Mouse (Mus musculus): Measurements from ENCODE around the gene Sec1.

The Sec1 gene

GRCm38 (mm10) chr7:45704046-45704559, 9.9 kb upstream of the Sec1 start:
- peak; percentile 82 for DNase-seq

GRCm38 (mm10) chr7:45703521-45704033, 9.4 kb upstream of the Sec1 start:
- DNase-seq = peak; percentile 70

GRCm38 (mm10) chr7:45702809-45703520, 8.8 kb upstream of the Sec1 start:
- DNase-seq = peak; percentile 52

- no peak for DNase-seq
Observed at GRCm38 (mm10) chr7:45702316-45702715, 8.1 kb upstream of the Sec1 start.

- DNase-seq = no peak
Observed at GRCm38 (mm10) chr7:45701607-45702006, 7.4 kb upstream of the Sec1 start.

- DNase-seq = peak; percentile 55
Observed at GRCm38 (mm10) chr7:45701072-45701471, 6.9 kb upstream of the Sec1 start.

- peak; percentile 76 for DNase-seq
Observed at GRCm38 (mm10) chr7:45700301-45701015, 6.3 kb upstream of the Sec1 start.

GRCm38 (mm10) chr7:45699523-45700141, 5.4 kb upstream of the Sec1 start, which contains the start of gene Car11:
Car11 (plus strand) TSS chr7:45699843.
- DNase-seq = peak; percentile 59

- DNase-seq = no peak
Observed at GRCm38 (mm10) chr7:45697894-45698293, 3.7 kb upstream of the Sec1 start.

- DNase-seq = no peak
Observed at GRCm38 (mm10) chr7:45695098-45695497, 896 bp upstream of the Sec1 start.

GRCm38 (mm10) chr7:45692364-45692763, 1.8 kb downstream of the Sec1 start:
- no peak for DNase-seq

GRCm38 (mm10) chr7:45689800-45690199, 4.4 kb downstream of the Sec1 start:
- no peak for DNase-seq

GRCm38 (mm10) chr7:45689099-45689498, 5.1 kb downstream of the Sec1 start:
- DNase-seq = no peak

GRCm38 (mm10) chr7:45686841-45687240, 7.4 kb downstream of the Sec1 start:
- no peak for DNase-seq

- no peak for DNase-seq
Observed at GRCm38 (mm10) chr7:45685811-45686210, 8.4 kb downstream of the Sec1 start.

GRCm38 (mm10) chr7:45683396-45684050, 10.7 kb downstream of the Sec1 start, which contains the start of gene Ntn5:
Ntn5 (plus strand) TSS chr7:45684022.
- DNase-seq = no peak

- DNase-seq = peak; percentile 85
Observed at GRCm38 (mm10) chr7:45682144-45683126, 11.8 kb downstream of the Sec1 start.

GRCm38 (mm10) chr7:45681046-45681736, 13.0 kb downstream of the Sec1 start:
- DNase-seq = no peak

GRCm38 (mm10) chr7:45679966-45680621, 14.1 kb downstream of the Sec1 start:
- no peak for DNase-seq

GRCm38 (mm10) chr7:45678513-45678912, 15.7 kb downstream of the Sec1 start:
- DNase-seq = no peak
